Comparison of ENCODE assay signal across 15 mouse cellular contexts in genomic region chr3:137151431-137151830, GRCm38 (mm10).
"Had no signal": no experiment of that assay in that cellular context is flagged by ENCODE, and none has a peak within 500 bp of the region (broad histone marks: within the 10 kb centered on the region; RNA-seq: fewer than 3 reads in every experiment).

No protein-coding gene starts in this region.

- H3K4me1 ChIP-seq: liver, embryonic 13.5 days had no signal

- DNase-seq: kidney, adult 9 months; kidney, postnatal 25 days; layer of hippocampus, postnatal 36 days; liver, embryonic 13.5 days; lung, adult 2 months; lung, postnatal 14 days; lung, postnatal 4 days; midbrain, embryonic 14.5 days; right cerebral cortex, postnatal 4 days; spleen, adult 18-20 months; thymus, adult 18-20 months; thymus, postnatal 36 days had no signal

- H3K27ac ChIP-seq: left cerebral cortex, adult 2 months; liver, embryonic 13.5 days; neural tube, embryonic 12.5 days; neural tube, embryonic 15.5 days had no signal

- H3K27me3 ChIP-seq: liver, embryonic 13.5 days; neural tube, embryonic 12.5 days; neural tube, embryonic 15.5 days had no signal

- H3K4me3 ChIP-seq: left cerebral cortex, adult 2 months; liver, embryonic 13.5 days; neural tube, embryonic 12.5 days; neural tube, embryonic 15.5 days had no signal

- H3K36me3 ChIP-seq: liver, embryonic 13.5 days; neural tube, embryonic 12.5 days; neural tube, embryonic 15.5 days had no signal
